Mouse (Mus musculus): ENCODE data around the gene Actn4.
A peak's percentile ranks its signal among the peaks of the same experiment; 100 is the strongest.

The Actn4 gene

GRCm38 (mm10) chr7:28923865-28924291, 38.3 kb downstream of the Actn4 start:
- DNase-seq (ENCODE audit: low read depth), result no peak

GRCm38 (mm10) chr7:28922606-28923005, 39.5 kb downstream of the Actn4 start:
- DNase-seq (ENCODE audit: low read depth), result no peak

GRCm38 (mm10) chr7:28921722-28922465, 40.2 kb downstream of the Actn4 start:
- no peak for DNase-seq (ENCODE audit: low read depth)

- peak; percentile 29 for DNase-seq (ENCODE audit: low read depth)
These were observed 41.0 kb downstream of the Actn4 start for GRCm38 (mm10) chr7:28921178-28921577.

GRCm38 (mm10) chr7:28919815-28920214, 42.3 kb downstream of the Actn4 start:
- DNase-seq (ENCODE audit: low read depth), result peak; percentile 20

DNA sequence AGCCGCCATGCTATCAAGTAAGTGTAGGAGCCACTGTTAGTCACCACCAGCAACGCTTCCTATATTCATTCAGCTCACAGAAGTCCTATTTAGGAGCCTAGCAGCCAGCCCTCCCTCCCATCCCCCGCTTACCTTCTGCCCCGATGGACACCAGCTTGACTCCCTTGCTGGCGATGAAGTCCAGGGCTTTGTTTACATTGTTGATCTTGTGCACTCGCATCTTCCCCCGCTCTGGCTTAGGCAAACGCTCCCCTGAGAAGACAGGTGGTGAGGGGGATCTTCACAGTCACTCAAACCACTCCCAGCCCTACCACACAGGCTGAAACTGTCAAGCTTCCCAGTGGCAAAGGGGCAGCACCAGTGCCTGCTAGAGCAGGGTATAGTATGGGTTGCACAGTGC, 43.6 kb downstream of the Actn4 start:
- DNase-seq (ENCODE audit: low read depth), result no peak

DNA sequence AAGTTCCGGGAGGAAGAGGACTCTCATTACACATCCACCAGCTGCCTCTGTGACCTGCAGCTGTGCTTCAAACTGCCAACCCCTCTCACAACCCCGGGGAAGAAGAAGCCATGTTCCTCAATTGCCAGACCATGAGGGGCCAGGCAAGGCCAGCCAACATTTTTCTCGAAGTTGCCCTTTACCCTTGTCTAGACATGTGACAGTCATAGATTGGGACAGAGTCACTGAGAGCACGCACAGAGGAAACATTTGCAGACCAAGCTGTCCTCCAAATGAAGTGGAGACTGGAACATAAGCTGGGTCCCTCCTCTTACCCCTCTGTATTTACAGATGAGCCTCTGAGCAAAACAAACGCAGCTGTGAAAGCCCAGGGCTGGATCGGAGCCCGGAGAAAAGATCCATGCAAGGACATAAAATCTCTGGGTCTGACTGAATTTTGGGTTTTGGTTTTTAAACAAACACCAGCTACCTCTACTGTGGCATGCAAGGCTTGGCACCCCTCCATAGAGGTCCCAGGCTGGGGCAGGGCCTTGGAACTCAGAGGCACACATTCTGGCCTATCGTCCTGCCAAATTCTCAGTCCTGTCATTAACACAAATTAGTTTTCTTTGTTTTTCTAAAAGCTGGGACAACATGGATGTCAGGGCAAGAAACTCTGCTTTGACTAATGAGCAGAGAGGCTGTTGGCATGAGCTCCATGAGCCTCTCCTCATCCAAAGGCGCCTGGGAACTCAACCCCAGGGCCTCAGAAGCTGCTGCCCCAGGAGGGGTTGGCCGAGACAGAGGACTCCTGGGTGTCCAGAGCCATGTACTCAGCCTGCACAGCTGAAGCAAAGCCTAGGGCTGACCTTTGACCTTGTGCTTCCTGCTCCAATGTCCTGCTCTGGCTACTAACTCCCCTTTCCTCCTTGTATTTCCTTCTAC, 44.4 kb downstream of the Actn4 start:
- DNase-seq (ENCODE audit: low read depth), result no peak

DNA sequence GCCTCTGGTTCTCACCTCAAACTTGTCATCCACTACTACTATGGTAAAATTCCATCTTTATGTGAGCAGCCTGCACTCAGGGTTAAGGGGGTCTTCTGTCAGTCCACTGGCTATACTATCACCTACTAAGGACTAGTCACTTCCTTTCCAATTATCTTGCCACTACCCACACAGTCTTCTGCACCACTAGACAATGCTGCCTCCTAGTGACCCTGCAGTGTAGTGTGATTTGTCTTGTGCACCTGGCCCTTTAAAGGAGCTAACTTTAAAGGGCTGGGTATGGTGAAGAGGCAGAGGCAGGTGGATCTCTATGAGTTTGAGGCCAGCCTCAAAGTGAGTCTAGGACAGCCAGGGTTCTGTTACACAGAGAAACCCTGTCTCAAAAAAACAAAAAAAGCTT, 45.6 kb downstream of the Actn4 start:
- peak; percentile 15 for DNase-seq (ENCODE audit: low read depth)

DNA sequence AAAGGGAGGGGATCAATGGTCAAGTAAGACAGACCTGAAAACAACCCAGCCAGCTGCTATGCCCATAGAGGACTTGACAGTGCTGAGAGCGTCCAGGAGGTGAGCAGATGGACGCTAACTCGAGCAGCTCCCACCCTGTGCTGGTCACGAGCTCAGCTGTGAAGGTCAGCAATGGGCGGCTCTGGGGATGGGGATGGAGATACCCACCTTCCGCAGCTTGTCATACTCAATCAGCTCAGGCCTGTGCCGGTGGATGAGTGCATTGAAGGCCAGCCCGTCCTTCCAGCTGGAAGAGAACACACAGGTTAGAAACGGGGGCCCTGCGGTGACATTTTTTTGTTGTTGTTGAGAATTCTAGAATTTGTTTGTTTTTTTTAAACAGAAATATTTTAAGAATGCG, 49.0 kb downstream of the Actn4 start:
- DNase-seq (ENCODE audit: low read depth), result no peak

- no peak for DNase-seq (ENCODE audit: low read depth)
These were observed 50.5 kb downstream of the Actn4 start for GRCm38 (mm10) chr7:28911632-28912031.

GRCm38 (mm10) chr7:28907195-28907594, 54.9 kb downstream of the Actn4 start:
- DNase-seq (ENCODE audit: low read depth), result no peak

DNA sequence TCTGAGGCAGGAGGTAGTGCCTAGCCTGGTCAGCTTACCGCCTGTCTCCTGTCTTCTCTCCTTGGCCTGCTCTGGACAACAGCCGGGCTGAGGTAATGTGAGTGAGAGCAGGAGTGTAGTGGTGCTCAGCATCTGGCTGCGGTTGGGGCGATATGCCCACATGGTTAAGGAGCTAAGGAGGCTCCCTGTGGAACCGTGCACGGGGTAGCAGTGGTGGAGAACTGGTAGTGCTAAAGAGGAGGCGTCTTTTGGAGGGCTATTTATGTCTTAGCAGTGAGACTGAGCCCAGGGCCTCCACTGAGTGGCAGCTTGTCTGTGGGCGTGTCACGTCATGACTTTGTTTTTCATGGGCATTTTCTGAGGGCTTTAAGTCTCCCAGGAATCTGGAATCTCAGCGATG, 58.4 kb downstream of the Actn4 start:
- no peak for DNase-seq (ENCODE audit: low read depth)

DNA sequence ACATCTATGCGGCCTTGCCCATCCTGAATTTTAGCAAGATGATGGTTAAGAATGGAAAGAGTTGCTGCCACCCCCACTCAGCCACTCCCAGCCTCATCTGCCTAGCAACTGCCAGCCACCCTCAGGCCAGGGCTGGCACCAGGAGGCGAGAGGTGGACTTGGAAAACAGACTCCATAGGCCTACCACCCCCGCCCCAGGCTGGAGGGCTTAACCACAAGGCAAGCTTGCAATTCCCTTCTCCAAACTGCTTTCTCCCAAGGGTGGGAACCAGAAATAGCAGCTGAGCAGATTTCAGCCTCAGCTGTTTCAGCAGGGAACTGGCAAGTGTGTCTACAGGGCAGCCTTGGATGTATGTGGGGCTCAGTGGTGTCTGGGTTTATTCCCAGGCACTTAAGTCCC, 59.3 kb downstream of the Actn4 start:
- DNase-seq (ENCODE audit: low read depth), result no peak

DNA sequence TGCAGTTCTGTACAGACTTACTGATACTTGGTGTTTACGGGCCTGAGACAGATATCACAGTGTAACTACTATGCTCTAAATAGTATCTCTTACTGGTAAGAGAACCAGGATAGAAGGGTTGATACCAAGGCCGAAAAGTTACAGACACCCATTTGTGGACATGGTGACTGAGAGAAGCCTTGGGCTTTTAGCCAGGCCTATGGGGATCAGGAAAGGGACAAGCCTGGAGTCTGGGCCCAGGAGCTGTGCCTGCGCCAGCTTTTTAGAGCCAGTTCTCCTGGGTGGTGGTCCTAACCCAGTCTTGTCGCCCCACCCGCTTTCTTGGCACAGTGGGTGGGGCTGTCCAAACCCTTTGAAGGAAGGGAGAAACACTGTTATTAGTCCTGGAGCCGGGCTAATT, 60.0 kb downstream of the Actn4 start:
- DNase-seq (ENCODE audit: low read depth), result no peak

- DNase-seq (ENCODE audit: low read depth), result no peak
These were observed 60.6 kb downstream of the Actn4 start for GRCm38 (mm10) chr7:28901311-28902125.

DNA sequence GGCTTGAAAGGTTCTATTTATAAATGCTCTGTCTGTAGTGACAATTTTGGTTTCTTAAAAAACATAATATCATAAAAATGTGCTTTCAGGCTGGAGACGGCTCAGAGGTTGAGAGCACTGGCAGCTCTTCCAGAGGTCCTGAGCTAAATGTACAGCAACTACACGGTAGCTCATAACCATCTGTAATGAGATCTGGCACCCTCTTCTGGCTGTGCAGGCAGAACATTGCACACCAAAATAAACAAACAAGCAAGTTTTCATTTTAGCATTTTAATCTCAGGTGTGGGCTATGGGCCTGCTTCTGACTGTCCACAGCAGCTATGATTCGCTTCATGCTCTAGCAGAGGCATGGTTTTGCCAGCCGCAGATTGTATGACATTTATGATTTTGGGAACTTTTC, 62.2 kb downstream of the Actn4 start:
- no peak for DNase-seq (ENCODE audit: low read depth)

DNA sequence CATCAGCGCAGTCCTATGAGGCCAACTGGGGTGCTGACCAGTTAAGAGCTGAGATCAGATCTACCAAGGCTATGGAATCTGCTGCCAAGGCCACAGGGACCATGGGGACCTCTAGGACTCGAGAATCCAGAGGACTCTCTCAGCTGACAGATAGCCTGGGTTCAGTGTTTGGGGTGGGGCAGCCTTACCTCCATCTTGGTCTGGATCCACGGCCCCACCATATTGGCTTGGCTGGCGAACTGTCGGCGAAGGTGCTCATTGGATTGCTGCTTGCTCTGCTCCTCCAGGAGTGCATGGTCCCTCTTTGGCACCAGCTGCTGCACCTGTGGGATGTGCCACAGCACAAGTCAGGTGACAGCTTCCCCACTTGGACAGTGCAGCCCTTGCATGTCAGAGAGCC, 64.5 kb downstream of the Actn4 start:
- no peak for DNase-seq (ENCODE audit: low read depth)

DNA sequence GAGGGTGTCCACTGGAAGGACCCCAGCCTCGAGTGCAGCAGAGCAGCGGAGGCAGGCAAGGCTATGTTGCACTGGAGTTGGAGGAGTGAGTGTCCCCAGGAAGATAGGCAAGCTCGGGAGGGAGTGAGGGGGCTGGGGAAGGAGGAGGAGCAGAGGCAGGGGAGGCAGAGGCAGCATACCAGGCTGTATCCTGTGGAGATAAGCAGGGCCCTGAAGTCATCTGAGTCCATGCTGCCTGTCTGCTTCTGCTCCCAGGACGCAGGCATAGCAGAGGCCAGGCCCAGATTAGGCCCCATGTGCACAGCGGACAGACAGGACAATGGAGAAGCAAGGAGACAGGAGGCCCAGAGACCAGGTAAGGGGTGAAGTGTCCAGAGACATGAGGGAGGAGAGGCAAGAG, 67.2 kb downstream of the Actn4 start:
- DNase-seq (ENCODE audit: low read depth), result no peak

DNA sequence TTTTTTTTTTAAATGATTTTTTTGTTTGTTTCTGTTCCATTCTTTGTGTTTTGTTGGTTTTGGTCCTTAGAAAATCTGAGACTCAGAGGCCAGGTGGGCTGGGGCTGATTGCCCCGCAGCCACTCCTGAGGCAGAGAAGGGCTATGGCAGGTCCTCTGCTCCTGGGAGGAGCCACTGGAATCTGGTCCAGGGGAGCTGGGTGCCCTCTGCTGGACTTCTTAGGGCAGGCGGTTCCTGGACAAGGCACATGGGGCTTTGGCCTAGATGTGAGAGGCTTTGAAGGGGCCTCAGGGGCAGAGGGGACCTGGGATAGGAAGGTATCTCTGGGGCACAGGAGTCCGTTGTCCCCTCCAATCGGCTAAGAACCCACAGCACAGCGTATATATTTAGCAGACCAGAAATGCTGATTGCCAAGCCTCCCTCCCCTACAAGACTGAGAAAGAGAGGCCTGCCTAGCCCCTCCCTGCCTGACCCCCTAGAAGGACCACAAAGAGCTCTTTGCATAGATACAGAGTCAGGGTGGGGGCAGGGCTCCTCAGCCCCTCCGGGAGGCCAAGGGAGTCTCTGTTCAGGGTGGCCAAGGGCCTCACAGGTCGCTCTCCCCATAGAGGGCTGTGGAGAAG, 68.4 kb downstream of the Actn4 start:
- peak; percentile 11 for DNase-seq (ENCODE audit: low read depth)

DNA sequence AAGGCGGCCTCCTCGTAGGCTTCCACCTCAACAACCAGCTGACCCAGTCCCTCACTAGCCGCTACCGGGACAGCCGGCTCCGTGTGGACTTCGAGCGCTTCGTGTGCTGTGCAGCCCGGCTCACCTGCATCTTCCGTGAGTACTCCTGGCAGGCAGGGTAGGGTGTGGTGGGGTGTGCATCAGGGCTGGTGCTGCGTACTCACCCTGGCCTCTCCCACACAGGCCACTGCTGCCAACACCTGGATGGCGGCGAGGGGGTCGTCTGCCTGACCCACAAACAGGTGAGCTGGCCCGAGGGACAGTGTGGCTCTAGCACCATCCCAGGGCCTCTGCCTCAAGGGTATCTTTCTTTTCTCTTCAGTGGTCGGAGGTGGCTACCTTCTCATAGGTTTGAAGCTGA, 69.5 kb downstream of the Actn4 start:
- DNase-seq (ENCODE audit: low read depth), result no peak

- DNase-seq (ENCODE audit: low read depth), result no peak
These were observed 73.4 kb downstream of the Actn4 start for GRCm38 (mm10) chr7:28888701-28889161.

GRCm38 (mm10) chr7:28886486-28886885, 75.7 kb downstream of the Actn4 start:
- no peak for DNase-seq (ENCODE audit: low read depth)
